Mouse (Mus musculus): Measurements from ENCODE around the gene Nap1l1. TPM values are rescaled to one million over a fixed set of nuclear protein-coding genes. Genes with fewer than 3 reads are reported as not detected.

The Nap1l1 gene
- total and polyA plus RNA-seq, 3 experiments, result 196 to 1,342 (median 360) TPM

- in situ Hi-C loops (cut with MboI; ENCODE audit: low pct_ligation_motif_present, low pct_unique_long_range_greater_than_20kb, low sequenced_read_pairs), result no loop called here
- H3K27me3 ChIP-seq (replicated peaks), result no peaks in the 10 kb centered on the region
- TF ChIP-seq USF2 (conservative IDR thresholded peaks at IDR 0.05; ENCODE audit: low read depth, low read length) (no peak), POLR2AphosphoS2 (IDR thresholded peaks at IDR 0.05; ENCODE audit: low read depth, low read length) (no peak), SMC3 (IDR thresholded peaks at IDR 0.05; ENCODE audit: low read depth, low read length) (no peak), CHD1 (IDR thresholded peaks at IDR 0.05; ENCODE audit: low read depth, low read length) (no peak), POLR2A (IDR thresholded peaks at IDR 0.05; ENCODE audit: low read depth, low read length) (no peak), HCFC1 (IDR thresholded peaks at IDR 0.05; ENCODE audit: low read depth, low read length) (no peak), ZMIZ1 (IDR thresholded peaks at IDR 0.05; ENCODE audit: low read depth, low read length) (no peak), JUN (IDR thresholded peaks at IDR 0.05; ENCODE audit: insufficient read depth, low read depth, low read length) (no peak), MEF2A (IDR thresholded peaks at IDR 0.05; ENCODE audit: borderline replicate concordance, low read depth, low read length) (no peak), NELFE (IDR thresholded peaks at IDR 0.05; ENCODE audit: low read depth, low read length) (no peak), MAFK (IDR thresholded peaks at IDR 0.05; ENCODE audit: insufficient replicate concordance, low read length) (no peak), KAT2A (IDR thresholded peaks at IDR 0.05; ENCODE audit: insufficient replicate concordance, low read length) (no peak), GABPA (IDR thresholded peaks at IDR 0.05; ENCODE audit: insufficient replicate concordance, low read depth, low read length) (no peak), ZC3H11A (IDR thresholded peaks at IDR 0.05; ENCODE audit: low read depth, low read length) (no peak), MAX (IDR thresholded peaks at IDR 0.05; ENCODE audit: low read length) (no peak), CTCF (conservative IDR thresholded peaks at IDR 0.05 in 1 of 2, IDR thresholded peaks at IDR 0.05 in 1 of 2; ENCODE audit: low read depth in 2 of 2, low read length in 2 of 2) (no peak)
- H3K27ac ChIP-seq (ENCODE audit: insufficient read depth, low read depth), result no peak overlapping the region
- peaks cover 5% of the 10 kb centered on the region; the same call in 1 of the 2 replicates for H3K79me2 ChIP-seq (replicated peaks; ENCODE audit: control insufficient read depth, extremely low read depth, insufficient read depth, poor library complexity, severe bottlenecking)
- DNase-seq (ENCODE audit: extremely low read depth), result no peak
- no peak overlapping the region for H3K9ac ChIP-seq (ENCODE audit: insufficient read depth, low read depth)
- dilution Hi-C loops (cut with MboI; ENCODE audit: extremely low pct_ligation_motif_present, extremely low pct_unique_long_range_greater_than_20kb, low sequenced_read_pairs), result no loop called here
- no peak overlapping the region for H3K4me2 ChIP-seq (ENCODE audit: insufficient read depth, low read depth, poor library complexity, severe bottlenecking)
- no peak overlapping the region for H3K4me3 ChIP-seq (replicated peaks in 1 of 3; ENCODE audit: low read depth in 2 of 3, low read length in 2 of 3, poor library complexity in 1 of 3)
- no peaks in the 10 kb centered on the region for H3K4me1 ChIP-seq (ENCODE audit: control insufficient read depth in 1 of 2, insufficient read depth in 2 of 2)
- H3K9me3 ChIP-seq (replicated peaks; ENCODE audit: low read length), result no peaks in the 10 kb centered on the region
- peaks cover 39 to 70% of the 10 kb centered on the region in 2 experiments for H3K36me3 ChIP-seq (replicated peaks in 1 of 2; ENCODE audit: control insufficient read depth in 1 of 2, insufficient read depth in 1 of 2, low read length in 1 of 2)
Observed at GRCm38 (mm10) chr10:111495888-111496287, 22.9 kb downstream of the Nap1l1 start.

- DNase-seq (ENCODE audit: extremely low read depth), result no peak
- Histone ChIP-seq H3K27me3 (replicated peaks) (no peaks in the 10 kb centered on the region), H3K36me3 (replicated peaks in 1 of 2; ENCODE audit: control insufficient read depth in 1 of 2, insufficient read depth in 1 of 2, low read length in 1 of 2) (peaks cover 15 to 36% of the 10 kb centered on the region in 2 experiments), H3K79me2 (replicated peaks; ENCODE audit: control insufficient read depth, extremely low read depth, insufficient read depth, poor library complexity, severe bottlenecking) (no peaks in the 10 kb centered on the region), H3K27ac (ENCODE audit: insufficient read depth, low read depth) (no peak overlapping the region), H3K4me2 (ENCODE audit: insufficient read depth, low read depth, poor library complexity, severe bottlenecking) (no peak overlapping the region), H3K9me3 (replicated peaks; ENCODE audit: low read length) (no peaks in the 10 kb centered on the region), H3K4me3 (replicated peaks in 1 of 3; ENCODE audit: low read depth in 2 of 3, low read length in 2 of 3, poor library complexity in 1 of 3) (no peak overlapping the region), H3K9ac (ENCODE audit: insufficient read depth, low read depth) (no peak overlapping the region), H3K4me1 (ENCODE audit: control insufficient read depth in 1 of 2, insufficient read depth in 2 of 2) (peaks cover 3 to 28% of the 10 kb centered on the region in 2 experiments; a peak in 2 of 4 replicates)
- in situ Hi-C loops (cut with MboI; ENCODE audit: low pct_ligation_motif_present, low pct_unique_long_range_greater_than_20kb, low sequenced_read_pairs), result loop anchor here (10.0 to 25.0 kb wide), 3 partner anchors 137 to 425 kb away; no protein-coding TSS in a partner anchor
- TF ChIP-seq POLR2A (IDR thresholded peaks at IDR 0.05; ENCODE audit: low read depth, low read length) (peak; percentile 25; the same call in 1 of the 2 replicates), CHD1 (IDR thresholded peaks at IDR 0.05; ENCODE audit: low read depth, low read length) (no peak)
- dilution Hi-C loops (cut with MboI; ENCODE audit: extremely low pct_ligation_motif_present, extremely low pct_unique_long_range_greater_than_20kb, low sequenced_read_pairs), result no loop called here
Observed at GRCm38 (mm10) chr10:111499892-111500291, 26.9 kb downstream of the Nap1l1 start.
